Mouse (Mus musculus) heart, embryonic 15.5 days (tissue): Measurements from ENCODE around the gene Smim14. TPM values are rescaled to one million over a fixed set of nuclear protein-coding genes. Genes with fewer than 3 reads are reported as not detected.

Experiments
- ATAC-seq: fragments of 200-750 bp; cut with Nextera tagmentation; replicated peaks from 2 replicates; pipeline ENCODE4 v1.8.0; 2017; ENCODE audit warnings: low read depth, moderate TSS enrichment; ENCODE audit not compliant: insufficient number of reproducible peaks, insufficient read depth, low FRiP score
- H3K27ac ChIP-seq: fragments of 300-500 bp; sonication (generic); 2 replicates; pipeline ENCODE4 v1.5.1; 2015; ENCODE audit warnings: mild to moderate bottlenecking, inconsistent platforms
- H3K27me3 ChIP-seq: fragments of 300-500 bp; sonication (generic); 2 replicates; pipeline ENCODE4 v1.6.1; 2015; ENCODE audit warnings: inconsistent platforms
- H3K36me3 ChIP-seq: fragments of 300-500 bp; sonication (generic); 2 replicates; pipeline ENCODE4 v1.6.1; 2015; ENCODE audit warnings: mild to moderate bottlenecking, inconsistent platforms
- H3K4me1 ChIP-seq: fragments of 300-500 bp; sonication (generic); replicated peaks from 2 replicates; pipeline ENCODE4 v1.6.1; 2015; ENCODE audit warnings: inconsistent platforms
- H3K4me2 ChIP-seq: fragments of 300-500 bp; sonication (generic); 2 replicates; pipeline ENCODE4 v1.6.1; 2015; ENCODE audit warnings: inconsistent platforms, mild to moderate bottlenecking, moderate library complexity
- H3K4me3 ChIP-seq: fragments of 300-500 bp; sonication (generic); 2 replicates; pipeline ENCODE4 v1.5.1; 2015; ENCODE audit warnings: mild to moderate bottlenecking, inconsistent platforms
- H3K9ac ChIP-seq: fragments of 300-500 bp; sonication (generic); 2 replicates; pipeline ENCODE4 v1.6.1; 2015; ENCODE audit warnings: mild to moderate bottlenecking, inconsistent platforms
- H3K9me3 ChIP-seq: fragments of 300-500 bp; sonication (generic); replicated peaks from 2 replicates; pipeline ENCODE4 v1.6.1; 2016; ENCODE audit warnings: inconsistent platforms
- WGBS: fragments of 180-500 bp; shearing (Covaris S2); methylation state at CpG from one replicate; pipeline ENCODE4 v1.1.7; 2015; ENCODE audit warnings: mixed read lengths; 5-methylcytosine and 5-hydroxymethylcytosine counted together
- polyA plus RNA-seq: library from polyadenylated mRNA; unstranded; fragments of >200 nt; fragmentation: Nextera tagmentation; extraction: Ambion mirVana; gene quantifications from 2 replicates; pipeline ENCODE4 v1.2.1, GENCODE M21; 2015

Smim14 gene
- polyA plus RNA-seq, 1 experiment from 2014 or later: 113 TPM

DNA sequence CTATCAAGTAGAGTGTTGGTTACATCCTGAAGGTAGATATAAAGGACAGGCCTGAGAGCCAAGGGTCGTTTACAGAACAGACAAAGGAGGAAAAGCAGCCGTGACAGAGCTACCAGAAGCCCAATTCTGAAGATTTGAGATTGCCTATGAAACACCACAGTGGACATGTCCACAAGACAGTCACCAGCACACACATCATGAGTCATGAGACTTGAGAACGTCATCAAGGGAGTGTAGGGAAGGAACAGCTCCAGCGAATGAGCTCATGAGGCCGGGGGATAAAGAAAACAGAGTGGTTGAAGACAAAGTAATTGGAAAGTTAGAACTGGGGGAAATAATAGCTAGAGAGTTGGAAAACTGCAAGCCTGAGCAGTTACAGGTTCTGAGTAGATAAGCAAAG lies 79.1 kb downstream of the Smim14 start:
- peak overlapping the region; percentile 73 for H3K27ac ChIP-seq
- H3K4me1 ChIP-seq: peaks cover 44% of the 10 kb centered on the region
- 34% methylated on average over 5 of the region's 5 CpGs for WGBS
- H3K4me3 ChIP-seq: no peak overlapping the region
- no peak overlapping the region for H3K4me2 ChIP-seq
- H3K36me3 ChIP-seq: peaks cover 3% of the 10 kb centered on the region; the same call in 1 of the 2 replicates
- no peaks in the 10 kb centered on the region for H3K9me3 ChIP-seq
- H3K9ac ChIP-seq: no peak overlapping the region
- ATAC-seq: no peak; the same call in 1 of the 2 replicates
- no peaks in the 10 kb centered on the region for H3K27me3 ChIP-seq

DNA sequence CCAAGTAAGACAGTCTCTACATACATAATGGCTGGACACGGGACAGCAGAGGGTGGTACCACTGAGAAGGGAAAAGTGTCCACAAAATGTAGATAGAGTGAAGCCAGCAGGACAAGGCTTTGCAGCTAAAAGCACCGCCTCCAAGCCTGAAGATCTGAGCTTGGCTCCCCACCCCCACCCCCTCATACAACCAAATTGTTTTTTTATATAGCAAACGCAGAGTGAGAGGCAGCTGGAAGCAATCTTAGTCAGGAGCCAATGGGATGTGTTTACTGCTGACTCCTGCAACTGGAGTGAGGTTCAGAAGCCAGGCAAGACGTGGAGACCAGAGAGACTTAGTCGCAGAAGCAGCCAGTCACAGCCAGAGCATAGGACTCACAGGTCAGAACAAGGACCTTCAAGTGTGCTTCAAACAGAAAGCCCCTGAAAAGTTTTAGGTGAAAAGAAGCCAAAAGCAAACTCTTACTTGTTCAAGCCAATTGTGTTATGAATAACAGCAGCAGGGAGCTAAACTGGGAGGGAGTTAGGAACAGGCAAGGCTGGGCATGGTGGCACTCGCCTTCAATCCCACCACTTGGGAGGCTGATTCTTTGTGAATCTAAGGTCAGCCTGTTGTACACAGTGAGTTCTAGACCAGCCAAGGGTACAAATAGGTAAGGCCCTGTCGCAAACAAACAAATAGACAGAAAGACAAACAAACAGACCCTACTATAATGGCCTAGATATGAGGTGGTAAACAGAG lies 79.7 kb downstream of the Smim14 start:
- H3K4me2 ChIP-seq: no peak overlapping the region
- 48% methylated on average over 7 of the region's 7 CpGs for WGBS
- no peaks in the 10 kb centered on the region for H3K9me3 ChIP-seq
- no peaks in the 10 kb centered on the region for H3K27me3 ChIP-seq
- H3K9ac ChIP-seq: no peak overlapping the region
- peaks cover 44% of the 10 kb centered on the region for H3K4me1 ChIP-seq
- peak; percentile 28; the same call in 1 of the 2 replicates for ATAC-seq
- H3K27ac ChIP-seq: peak overlapping the region; percentile 73
- peaks cover 7% of the 10 kb centered on the region; the same call in 1 of the 2 replicates for H3K36me3 ChIP-seq
- H3K4me3 ChIP-seq: no peak overlapping the region

GRCm38 (mm10) chr5:65454771-65455170 lies 82.2 kb downstream of the Smim14 start:
- WGBS: 28% methylated on average over 5 of the region's 5 CpGs
- Histone ChIP-seq H3K27me3 (no peaks in the 10 kb centered on the region), H3K4me1 (peaks cover 41% of the 10 kb centered on the region), H3K4me2 (no peak overlapping the region), H3K9ac (no peak overlapping the region), H3K9me3 (no peaks in the 10 kb centered on the region), H3K27ac (peak overlapping the region; percentile 31; the same call in 1 of the 2 replicates), H3K36me3 (peaks cover 19% of the 10 kb centered on the region; the same call in 1 of the 2 replicates), H3K4me3 (no peak overlapping the region)
- no peak for ATAC-seq

- Histone ChIP-seq H3K27me3 (no peaks in the 10 kb centered on the region), H3K4me1 (no peaks in the 10 kb centered on the region; the same call in 1 of the 2 replicates), H3K4me2 (no peak overlapping the region), H3K27ac (no peak overlapping the region), H3K36me3 (peaks cover 34% of the 10 kb centered on the region; the same call in 1 of the 2 replicates), H3K9me3 (no peaks in the 10 kb centered on the region), H3K4me3 (no peak overlapping the region), H3K9ac (no peak overlapping the region)
- no peak for ATAC-seq
- WGBS: 77% methylated on average over 4 of the region's 4 CpGs
Observed at GRCm38 (mm10) chr5:65448941-65449340, 88.0 kb downstream of the Smim14 start.

DNA sequence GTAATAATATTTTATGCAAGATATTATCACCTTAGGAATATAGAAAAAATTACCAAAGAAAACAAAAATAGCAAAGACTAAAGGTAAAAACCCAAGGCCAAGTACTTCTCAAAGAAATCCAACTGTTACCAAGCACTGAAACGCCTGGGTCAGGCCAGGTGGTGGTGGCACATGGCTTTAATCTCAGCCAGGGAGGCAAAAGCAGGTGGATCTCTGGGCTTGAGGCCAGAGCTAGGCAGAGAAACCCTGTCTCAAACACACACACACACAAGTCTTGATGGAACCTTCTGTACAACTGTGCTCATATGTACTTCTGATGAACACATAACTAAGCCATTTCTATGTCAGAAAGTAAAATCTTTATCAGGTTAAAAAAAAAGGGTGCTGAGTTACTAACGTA lies 89.2 kb downstream of the Smim14 start:
- 85% methylated on average over 2 of the region's 2 CpGs for WGBS

GRCm38 (mm10) chr5:65446756-65447155 lies 90.2 kb downstream of the Smim14 start:
- no peak overlapping the region for H3K9ac ChIP-seq
- peaks cover 3% of the 10 kb centered on the region for H3K4me1 ChIP-seq
- H3K4me2 ChIP-seq: no peak overlapping the region
- no peaks in the 10 kb centered on the region for H3K9me3 ChIP-seq
- H3K27me3 ChIP-seq: no peaks in the 10 kb centered on the region
- WGBS: 79% methylated on average over 2 of the region's 2 CpGs
- no peak overlapping the region for H3K27ac ChIP-seq
- no peak overlapping the region for H3K4me3 ChIP-seq
- no peak for ATAC-seq
- peaks cover 25% of the 10 kb centered on the region; the same call in 1 of the 2 replicates for H3K36me3 ChIP-seq

More for the DNA sequence above, 89.2 kb downstream of the Smim14 start:
- Histone ChIP-seq H3K36me3 (peaks cover 30% of the 10 kb centered on the region; the same call in 1 of the 2 replicates), H3K27me3 (no peaks in the 10 kb centered on the region), H3K4me2 (no peak overlapping the region), H3K4me3 (no peak overlapping the region), H3K9me3 (no peaks in the 10 kb centered on the region), H3K9ac (no peak overlapping the region), H3K4me1 (peaks cover 3% of the 10 kb centered on the region), H3K27ac (no peak overlapping the region)
- no peak for ATAC-seq

GRCm38 (mm10) chr5:65444981-65445380 lies 92.0 kb downstream of the Smim14 start:
- Histone ChIP-seq H3K4me2 (no peak overlapping the region), H3K9me3 (no peaks in the 10 kb centered on the region), H3K27me3 (no peaks in the 10 kb centered on the region), H3K27ac (no peak overlapping the region), H3K36me3 (peaks cover 17% of the 10 kb centered on the region; the same call in 1 of the 2 replicates), H3K4me1 (peaks cover 3% of the 10 kb centered on the region), H3K4me3 (no peak overlapping the region), H3K9ac (no peak overlapping the region)
- 32% methylated on average over 3 of the region's 6 CpGs for WGBS
- ATAC-seq: no peak

DNA sequence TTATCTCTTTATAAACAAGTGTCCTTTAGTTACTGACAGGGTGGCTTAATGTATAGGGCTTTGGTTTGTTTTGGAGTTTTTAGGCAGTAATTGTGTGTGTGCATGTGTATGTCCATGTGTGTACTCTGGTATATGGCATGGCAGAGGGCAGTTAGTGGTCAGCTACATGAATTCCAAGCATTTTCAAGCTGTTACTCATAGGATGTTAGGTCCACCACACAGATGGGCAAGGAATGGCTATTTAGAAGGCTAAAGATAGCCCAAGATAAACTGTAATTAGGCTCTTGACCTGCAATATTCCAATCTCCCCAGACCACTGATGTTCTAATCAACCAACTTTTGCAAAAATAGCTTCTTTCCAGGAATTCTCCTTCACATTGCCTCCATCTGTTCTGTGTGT lies 98.9 kb downstream of the Smim14 start:
- no peak overlapping the region for H3K27ac ChIP-seq
- no peaks in the 10 kb centered on the region for H3K36me3 ChIP-seq

DNA sequence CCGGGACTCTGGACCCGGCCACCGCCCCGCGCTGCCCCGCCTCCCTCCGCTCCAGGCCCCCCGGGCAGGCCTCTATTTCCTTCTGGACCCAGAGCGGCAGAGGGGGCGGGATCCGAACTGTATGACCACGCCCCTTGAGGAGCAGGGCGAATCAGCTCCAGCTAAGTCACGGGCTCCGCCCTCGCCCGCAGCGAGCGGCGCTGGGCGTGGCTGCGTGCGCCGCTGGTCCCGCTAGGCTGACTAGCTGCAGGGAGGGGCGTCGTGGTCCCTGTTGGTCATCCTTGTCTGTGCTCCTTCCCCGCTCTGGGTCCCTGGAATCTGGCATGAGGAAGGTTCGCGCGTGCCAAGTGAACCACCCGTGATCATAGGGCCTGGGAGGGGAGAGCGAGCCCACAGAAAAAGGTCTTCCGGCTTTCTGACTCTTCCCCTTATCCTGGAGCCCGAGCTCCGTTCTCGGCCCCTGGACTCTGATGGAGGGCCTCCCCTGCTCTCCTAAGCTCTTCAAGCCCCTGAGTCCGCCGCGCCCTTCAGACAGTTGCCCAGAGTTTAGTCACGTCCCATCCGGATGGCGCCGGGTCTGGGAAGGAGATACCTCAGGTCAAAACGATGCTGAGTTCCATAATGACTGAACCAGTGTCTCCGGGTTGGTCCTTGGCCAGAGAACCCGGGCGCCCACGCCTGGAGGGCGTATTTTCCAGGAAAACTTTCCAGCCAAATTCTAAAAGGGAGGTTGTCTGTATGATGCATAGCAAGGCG lies 101.0 kb downstream of the Smim14 start, which contains the start of gene Ugdh:
Gene Ugdh, minus strand, starts transcription at position 144 of the 756 bp plus-strand sequence.
- Histone ChIP-seq H3K4me3 (peak within 1 kb of the TSS; percentile 93), H3K36me3 (no peaks in the 10 kb centered on the region), H3K4me2 (peak within 1 kb of the TSS; percentile 75), H3K4me1 (peaks cover 14% of the 10 kb centered on the region; the same call in 1 of the 2 replicates), H3K27ac (peak within 1 kb of the TSS; percentile 95), H3K27me3 (no peaks in the 10 kb centered on the region), H3K9me3 (no peaks in the 10 kb centered on the region), H3K9ac (peak within 1 kb of the TSS; percentile 93)
- under 1% methylated on average over 51 of the region's 51 CpGs for WGBS
- ATAC-seq: peak; percentile 98

More for the DNA sequence above, 98.9 kb downstream of the Smim14 start:
- no peak for ATAC-seq
- H3K4me3 ChIP-seq: no peak overlapping the region
- no peak overlapping the region for H3K4me2 ChIP-seq
- peaks cover 11% of the 10 kb centered on the region; the same call in 1 of the 2 replicates for H3K4me1 ChIP-seq
- H3K27me3 ChIP-seq: no peaks in the 10 kb centered on the region
- no peak overlapping the region for H3K9ac ChIP-seq
- no peaks in the 10 kb centered on the region for H3K9me3 ChIP-seq

- WGBS: 1% methylated on average over 45 of the region's 47 CpGs
- peak overlapping the region; percentile 93 for H3K4me3 ChIP-seq
- peak overlapping the region; percentile 75 for H3K4me2 ChIP-seq
- H3K9ac ChIP-seq: peak overlapping the region; percentile 93
- no peaks in the 10 kb centered on the region for H3K9me3 ChIP-seq
- no peaks in the 10 kb centered on the region for H3K36me3 ChIP-seq
- no peak; the same call in 1 of the 2 replicates for ATAC-seq
- no peaks in the 10 kb centered on the region for H3K27me3 ChIP-seq
- peaks cover 14% of the 10 kb centered on the region; the same call in 1 of the 2 replicates for H3K4me1 ChIP-seq
- H3K27ac ChIP-seq: peak overlapping the region; percentile 95
Observed at GRCm38 (mm10) chr5:65435363-65435805, 101.6 kb downstream of the Smim14 start.
